Mouse (Mus musculus) hindbrain, embryonic 12.5 days (tissue): ENCODE results near the gene Pate2. TPM values are rescaled to one million over a fixed set of nuclear protein-coding genes. Genes with fewer than 3 reads are reported as not detected.

ENCODE experiments used
- ATAC-seq: fragments of 200-750 bp; cut with Nextera tagmentation; 2 replicates; pipeline ENCODE4 v1.8.0; 2017; ENCODE audit warnings: moderate TSS enrichment; ENCODE audit not compliant: low FRiP score
- H3K27ac ChIP-seq: fragments of 300-500 bp; sonication (generic); 2 replicates; pipeline ENCODE4 v1.5.1; 2016; ENCODE audit warnings: mild to moderate bottlenecking
- H3K27me3 ChIP-seq: fragments of 300-500 bp; sonication (generic); 2 replicates; pipeline ENCODE4 v1.6.1; 2016; ENCODE audit warnings: mild to moderate bottlenecking
- H3K36me3 ChIP-seq: fragments of 300-500 bp; sonication (generic); 2 replicates; pipeline ENCODE4 v1.6.1; 2016; ENCODE audit warnings: mild to moderate bottlenecking
- H3K4me1 ChIP-seq: fragments of 300-500 bp; sonication (generic); 2 replicates; pipeline ENCODE4 v1.6.1; 2016
- H3K4me2 ChIP-seq: fragments of 300-500 bp; sonication (generic); replicated peaks from 2 replicates; pipeline ENCODE4 v1.6.1; 2016; ENCODE audit warnings: mild to moderate bottlenecking
- H3K4me3 ChIP-seq: fragments of 300-500 bp; sonication (generic); 2 replicates; pipeline ENCODE4 v1.5.1; 2016; ENCODE audit warnings: mild to moderate bottlenecking
- H3K9ac ChIP-seq: fragments of 300-500 bp; sonication (generic); 2 replicates; pipeline ENCODE4 v1.6.1; 2016; ENCODE audit warnings: mild to moderate bottlenecking, moderate library complexity
- H3K9me3 ChIP-seq: fragments of 300-500 bp; sonication (generic); replicated peaks from 2 replicates; pipeline ENCODE4 v1.6.1; 2016; ENCODE audit warnings: mild to moderate bottlenecking
- WGBS: fragments of 180-500 bp; shearing (Covaris S2); methylation state at CpG from one replicate; pipeline ENCODE4 v1.1.7; 2016; 5-methylcytosine and 5-hydroxymethylcytosine counted together
- polyA plus RNA-seq: library from polyadenylated mRNA; unstranded; fragments of >200 nt; fragmentation: Nextera tagmentation; extraction: Ambion mirVana; gene quantifications from 2 replicates; pipeline ENCODE4 v1.2.1, GENCODE M21; 2016

The Pate2 gene
- polyA plus RNA-seq, 1 experiment from 2014 or later: 2.3 TPM

DNA sequence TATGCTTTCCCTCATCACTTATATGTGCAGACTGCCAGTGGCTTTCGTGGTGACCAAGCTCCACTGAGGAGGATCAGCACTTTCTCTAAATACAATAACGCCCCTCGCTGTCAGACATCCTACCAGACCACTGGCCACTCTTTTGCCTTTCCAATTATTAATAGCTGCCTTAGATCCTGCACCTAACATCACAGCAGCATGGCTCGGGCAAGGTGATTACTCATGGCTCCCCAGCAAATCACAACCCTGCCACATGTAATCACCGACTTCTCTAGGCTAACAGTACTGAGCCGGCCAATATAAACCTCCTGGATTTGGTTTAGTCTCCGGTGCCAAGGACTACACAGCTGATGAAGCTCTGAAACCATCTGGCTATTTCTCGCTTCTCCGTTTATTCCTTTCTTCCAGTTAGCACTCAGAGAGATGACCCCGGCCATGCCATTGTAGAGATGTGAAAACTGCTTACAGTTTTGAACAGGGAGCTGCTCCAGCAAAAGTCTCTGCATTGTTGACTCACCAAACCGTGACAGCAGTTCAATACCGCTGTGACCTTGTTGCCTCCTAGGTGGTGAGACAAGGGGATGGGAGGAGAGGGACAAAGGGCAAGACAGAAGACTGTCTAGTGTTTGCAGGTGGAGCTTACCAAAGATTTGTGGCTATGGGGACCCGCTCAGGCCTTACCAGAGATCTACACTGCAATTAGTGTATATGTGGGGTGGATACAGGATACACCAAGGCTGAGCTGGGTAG is 30.9 kb upstream of the Pate2 start:
- H3K36me3 ChIP-seq: 0 out of 2 replicates have a peak, but pooled peaks cover 6% of the 10 kb centered on the region
- H3K4me3 ChIP-seq: no peak overlapping the region
- H3K27ac ChIP-seq: no peak overlapping the region
- no peaks in the 10 kb centered on the region for H3K9me3 ChIP-seq
- ATAC-seq: no peak
- no peak overlapping the region for H3K9ac ChIP-seq
- 0 out of 2 replicates have a peak, but pooled peaks cover 3% of the 10 kb centered on the region for H3K27me3 ChIP-seq
- H3K4me1 ChIP-seq: 0 out of 2 replicates have a peak, but pooled peaks cover 7% of the 10 kb centered on the region
- H3K4me2 ChIP-seq: no peak overlapping the region
- WGBS: 75% methylated on average over 13 of the region's 13 CpGs

DNA sequence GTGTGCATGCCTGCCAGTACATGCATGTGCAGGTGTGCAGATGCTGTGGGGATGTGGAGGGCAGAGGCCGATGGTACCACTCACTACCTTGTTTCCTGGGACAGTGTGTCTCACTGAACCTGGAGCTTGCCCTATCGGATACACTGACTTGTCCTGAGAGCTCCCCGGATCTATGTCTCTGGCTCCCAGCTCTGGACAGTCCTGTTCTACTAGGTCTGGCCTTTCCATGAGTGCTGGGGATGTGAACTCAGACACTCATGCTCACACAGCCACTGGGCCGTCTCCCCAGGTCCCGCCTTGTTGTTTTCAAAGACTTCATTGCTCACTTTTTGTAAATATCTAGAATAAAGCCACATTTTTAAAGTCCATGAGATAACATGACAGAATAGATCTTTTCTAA is 29.1 kb upstream of the Pate2 start:
- H3K9me3 ChIP-seq: no peaks in the 10 kb centered on the region
- H3K27me3 ChIP-seq: 0 out of 2 replicates have a peak, but pooled peaks cover 3% of the 10 kb centered on the region
- H3K27ac ChIP-seq: no peak overlapping the region
- no peak overlapping the region for H3K4me2 ChIP-seq
- WGBS: 86% methylated on average over 5 of the region's 5 CpGs
- 0 out of 2 replicates have a peak, but pooled peaks cover 7% of the 10 kb centered on the region for H3K4me1 ChIP-seq
- ATAC-seq: peak; percentile 51; the same call in 1 of the 2 replicates
- no peak overlapping the region for H3K9ac ChIP-seq
- 0 out of 2 replicates have a peak, but pooled peaks cover 13% of the 10 kb centered on the region for H3K36me3 ChIP-seq
- H3K4me3 ChIP-seq: no peak overlapping the region

DNA sequence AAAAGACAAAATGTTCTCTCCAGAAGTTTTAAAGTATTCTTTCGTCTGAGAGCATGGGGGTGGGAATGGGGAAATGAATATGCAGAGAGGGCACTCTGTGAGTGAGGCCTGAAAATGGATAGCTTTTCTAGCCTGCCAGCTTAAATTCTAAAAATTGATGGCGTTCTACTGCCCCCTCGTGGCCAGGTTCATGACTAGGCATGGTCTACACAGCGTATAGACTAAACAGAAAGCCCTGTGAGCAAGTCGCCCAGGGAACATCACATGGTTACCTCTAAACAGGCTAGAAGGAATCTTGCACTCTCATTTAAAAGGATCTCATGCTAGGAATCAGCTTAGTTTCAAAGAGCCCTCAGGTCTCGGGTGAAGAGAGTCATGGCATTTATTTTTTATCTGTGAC is 28.6 kb upstream of the Pate2 start:
- no peak overlapping the region for H3K4me2 ChIP-seq
- WGBS: 8% methylated on average over 6 of the region's 6 CpGs
- no peak overlapping the region for H3K27ac ChIP-seq
- H3K9me3 ChIP-seq: no peaks in the 10 kb centered on the region
- 0 out of 2 replicates have a peak, but pooled peaks cover 3% of the 10 kb centered on the region for H3K27me3 ChIP-seq
- H3K9ac ChIP-seq: no peak overlapping the region
- 0 out of 2 replicates have a peak, but pooled peaks cover 13% of the 10 kb centered on the region for H3K36me3 ChIP-seq
- peak; percentile 72 for ATAC-seq
- 0 out of 2 replicates have a peak, but pooled peaks cover 7% of the 10 kb centered on the region for H3K4me1 ChIP-seq
- H3K4me3 ChIP-seq: no peak overlapping the region

DNA sequence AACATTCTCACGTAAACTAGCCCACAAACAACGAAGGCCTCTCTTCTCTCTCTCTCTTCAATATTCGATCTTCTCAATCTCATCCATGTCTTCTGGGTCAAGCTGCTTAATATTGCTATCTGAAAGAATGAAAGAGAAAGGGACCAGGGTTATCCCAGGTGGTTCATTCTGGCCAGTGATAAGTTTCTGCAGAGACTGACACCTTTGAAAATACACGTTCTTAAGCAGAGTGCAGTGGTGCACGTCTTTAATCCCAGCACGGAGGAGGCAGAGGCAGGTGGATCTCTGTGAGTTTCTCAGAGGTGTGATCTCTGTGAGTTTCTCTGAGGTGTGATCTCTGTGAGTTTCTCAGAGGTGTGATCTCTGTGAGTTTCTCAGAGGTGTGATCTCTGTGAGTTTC is 28.1 kb upstream of the Pate2 start:
- Histone ChIP-seq H3K4me1 (0 out of 2 replicates have a peak, but pooled peaks cover 7% of the 10 kb centered on the region), H3K4me2 (no peak overlapping the region), H3K9ac (no peak overlapping the region), H3K27ac (no peak overlapping the region), H3K27me3 (0 out of 2 replicates have a peak, but pooled peaks cover 3% of the 10 kb centered on the region), H3K36me3 (0 out of 2 replicates have a peak, but pooled peaks cover 13% of the 10 kb centered on the region), H3K4me3 (no peak overlapping the region), H3K9me3 (no peaks in the 10 kb centered on the region)
- no peak for ATAC-seq
- WGBS: 76% methylated on average over 6 of the region's 6 CpGs

DNA sequence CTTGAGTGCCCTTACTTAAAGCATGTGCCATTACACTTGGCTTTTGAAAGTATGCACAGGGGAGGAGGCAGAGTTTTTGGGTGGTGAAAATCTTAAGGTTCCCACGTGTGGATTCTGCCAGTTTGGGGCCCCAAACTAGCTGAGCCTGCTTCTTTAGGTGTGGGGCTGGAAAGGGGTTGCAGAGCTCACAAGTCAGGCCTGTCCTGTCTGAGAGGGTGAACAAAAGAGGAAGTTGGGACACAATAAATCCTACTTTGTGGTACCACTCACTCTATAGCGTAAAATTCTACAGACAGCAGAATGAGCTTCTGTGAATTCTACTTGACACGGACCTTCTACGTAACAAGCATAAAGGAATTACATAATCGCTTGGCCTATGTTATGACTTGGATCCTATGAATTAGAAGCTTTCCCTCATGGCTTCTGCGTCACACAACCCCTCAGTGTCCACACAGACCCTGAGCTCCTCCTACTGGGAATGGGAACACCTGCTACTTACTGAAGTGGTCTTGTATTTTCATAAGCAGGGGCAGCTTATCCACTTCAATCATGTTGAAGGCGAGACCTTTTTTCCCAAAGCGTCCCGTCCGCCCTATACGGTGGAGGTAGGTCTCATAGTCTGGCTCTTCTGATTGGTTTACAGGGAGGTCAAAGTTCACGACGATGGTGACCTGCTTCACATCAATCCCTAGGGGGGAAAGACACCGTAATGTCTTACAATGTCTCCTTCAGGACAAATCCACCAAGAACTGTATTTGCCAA is 26.8 kb upstream of the Pate2 start:
- WGBS: 86% methylated on average over 14 of the region's 14 CpGs
- H3K9ac ChIP-seq: no peak overlapping the region
- H3K27me3 ChIP-seq: 0 out of 2 replicates have a peak, but pooled peaks cover 3% of the 10 kb centered on the region
- 0 out of 2 replicates have a peak, but pooled peaks cover 3% of the 10 kb centered on the region for H3K4me1 ChIP-seq
- no peak overlapping the region for H3K27ac ChIP-seq
- H3K36me3 ChIP-seq: 0 out of 2 replicates have a peak, but pooled peaks cover 13% of the 10 kb centered on the region
- H3K4me2 ChIP-seq: no peak overlapping the region
- no peak for ATAC-seq
- H3K9me3 ChIP-seq: no peaks in the 10 kb centered on the region
- H3K4me3 ChIP-seq: no peak overlapping the region

DNA sequence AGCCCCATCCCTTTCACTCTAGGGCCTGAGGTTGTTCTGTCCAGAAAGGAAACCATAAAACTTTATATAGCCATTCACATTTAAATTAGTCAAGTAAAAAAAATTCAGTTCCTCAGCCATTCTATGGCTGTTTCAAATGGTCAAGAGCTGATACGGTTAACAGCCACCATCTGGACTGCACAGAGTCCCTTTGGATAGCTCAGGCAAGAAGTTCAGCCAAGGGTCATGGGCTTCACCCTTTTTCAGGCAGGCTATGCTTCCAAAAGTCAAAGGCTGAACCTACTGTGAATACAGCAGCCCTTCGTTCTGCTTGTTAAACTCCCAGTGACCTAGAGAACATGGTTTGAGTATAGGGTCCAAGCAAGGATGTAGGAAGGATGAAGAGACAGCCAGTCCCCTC is 25.4 kb upstream of the Pate2 start:
- no peak overlapping the region for H3K9ac ChIP-seq
- no peaks in the 10 kb centered on the region for H3K4me1 ChIP-seq
- H3K4me2 ChIP-seq: no peak overlapping the region
- ATAC-seq: no peak
- H3K36me3 ChIP-seq: 0 out of 2 replicates have a peak, but pooled peaks cover 13% of the 10 kb centered on the region
- H3K4me3 ChIP-seq: no peak overlapping the region
- H3K27ac ChIP-seq: no peak overlapping the region
- WGBS: 80% methylated on average over 2 of the region's 2 CpGs
- no peaks in the 10 kb centered on the region for H3K9me3 ChIP-seq
- 0 out of 2 replicates have a peak, but pooled peaks cover 3% of the 10 kb centered on the region for H3K27me3 ChIP-seq

DNA sequence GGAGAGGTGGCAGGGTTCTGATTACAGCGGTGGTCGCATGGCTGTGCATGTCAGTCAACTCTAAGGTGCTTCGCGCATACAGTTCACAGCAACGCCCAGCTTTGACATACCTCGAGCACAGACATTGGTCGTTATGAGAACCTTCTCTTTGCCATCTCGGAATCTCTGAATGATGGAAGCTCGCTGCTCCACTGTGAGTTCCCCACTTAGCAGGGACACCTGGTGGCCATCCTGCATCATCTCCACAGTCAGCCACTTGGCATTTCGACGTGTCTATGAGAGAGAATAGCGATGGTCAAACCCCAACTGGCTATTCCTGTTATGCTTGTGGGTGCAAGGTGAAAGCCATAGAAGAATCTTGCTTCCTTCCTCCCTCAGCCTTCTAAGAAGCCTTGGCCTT is 24.4 kb upstream of the Pate2 start:
- WGBS: 79% methylated on average over 12 of the region's 12 CpGs
- no peak for ATAC-seq
- no peak overlapping the region for H3K4me3 ChIP-seq
- H3K36me3 ChIP-seq: 0 out of 2 replicates have a peak, but pooled peaks cover 13% of the 10 kb centered on the region
- no peaks in the 10 kb centered on the region for H3K9me3 ChIP-seq
- H3K4me1 ChIP-seq: no peaks in the 10 kb centered on the region
- H3K27me3 ChIP-seq: 0 out of 2 replicates have a peak, but pooled peaks cover 3% of the 10 kb centered on the region
- no peak overlapping the region for H3K4me2 ChIP-seq
- H3K9ac ChIP-seq: no peak overlapping the region
- no peak overlapping the region for H3K27ac ChIP-seq

DNA sequence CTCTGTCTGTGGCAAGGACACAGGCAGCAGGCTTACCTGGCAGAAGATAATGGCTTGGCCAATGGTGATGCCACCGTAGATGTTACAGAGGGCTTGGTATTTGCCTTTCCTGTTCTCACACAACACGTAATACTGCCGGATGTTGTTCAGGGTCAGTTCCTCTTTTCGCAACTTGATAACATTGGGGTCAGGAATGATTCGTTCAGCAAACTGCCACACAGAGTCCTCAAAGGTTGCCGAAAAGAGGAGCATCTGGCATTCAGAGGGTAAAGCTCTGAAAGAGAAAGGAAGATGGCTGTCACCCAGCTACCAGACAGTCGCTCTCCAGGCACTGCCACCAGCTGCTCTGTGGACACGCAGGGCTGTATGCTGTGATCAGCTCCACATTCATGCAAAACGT is 23.3 kb upstream of the Pate2 start:
- Histone ChIP-seq H3K9ac (no peak overlapping the region), H3K9me3 (no peaks in the 10 kb centered on the region), H3K27me3 (no peaks in the 10 kb centered on the region), H3K36me3 (0 out of 2 replicates have a peak, but pooled peaks cover 13% of the 10 kb centered on the region), H3K27ac (no peak overlapping the region), H3K4me3 (no peak overlapping the region), H3K4me1 (no peaks in the 10 kb centered on the region), H3K4me2 (no peak overlapping the region)
- no peak for ATAC-seq
- 82% methylated on average over 9 of the region's 9 CpGs for WGBS

DNA sequence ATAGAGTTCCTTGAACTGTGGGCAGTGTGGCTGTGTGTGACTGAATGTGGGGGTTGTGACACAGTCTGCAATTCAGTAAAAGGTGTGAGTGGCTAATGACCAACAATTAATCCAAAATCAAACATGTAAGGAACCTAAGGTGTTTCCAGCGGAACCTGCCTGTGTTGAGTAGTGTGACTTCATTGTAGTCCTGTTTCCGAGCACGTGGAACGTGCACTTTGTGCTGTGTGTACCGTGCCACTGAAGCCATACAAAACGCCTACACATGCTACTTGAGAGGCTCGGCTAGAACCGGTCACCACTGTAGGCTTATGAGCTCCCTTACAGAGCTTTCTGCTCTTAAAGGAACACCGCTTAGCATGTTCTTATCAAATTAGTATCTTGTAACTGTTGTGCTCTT is 21.6 kb upstream of the Pate2 start:
- no peak overlapping the region for H3K4me2 ChIP-seq
- H3K36me3 ChIP-seq: 0 out of 2 replicates have a peak, but pooled peaks cover 9% of the 10 kb centered on the region
- H3K9me3 ChIP-seq: no peaks in the 10 kb centered on the region
- H3K27ac ChIP-seq: no peak overlapping the region
- no peak overlapping the region for H3K4me3 ChIP-seq
- H3K9ac ChIP-seq: no peak overlapping the region
- WGBS: 87% methylated on average over 9 of the region's 9 CpGs
- H3K27me3 ChIP-seq: no peaks in the 10 kb centered on the region
- H3K4me1 ChIP-seq: no peaks in the 10 kb centered on the region
- ATAC-seq: no peak

DNA sequence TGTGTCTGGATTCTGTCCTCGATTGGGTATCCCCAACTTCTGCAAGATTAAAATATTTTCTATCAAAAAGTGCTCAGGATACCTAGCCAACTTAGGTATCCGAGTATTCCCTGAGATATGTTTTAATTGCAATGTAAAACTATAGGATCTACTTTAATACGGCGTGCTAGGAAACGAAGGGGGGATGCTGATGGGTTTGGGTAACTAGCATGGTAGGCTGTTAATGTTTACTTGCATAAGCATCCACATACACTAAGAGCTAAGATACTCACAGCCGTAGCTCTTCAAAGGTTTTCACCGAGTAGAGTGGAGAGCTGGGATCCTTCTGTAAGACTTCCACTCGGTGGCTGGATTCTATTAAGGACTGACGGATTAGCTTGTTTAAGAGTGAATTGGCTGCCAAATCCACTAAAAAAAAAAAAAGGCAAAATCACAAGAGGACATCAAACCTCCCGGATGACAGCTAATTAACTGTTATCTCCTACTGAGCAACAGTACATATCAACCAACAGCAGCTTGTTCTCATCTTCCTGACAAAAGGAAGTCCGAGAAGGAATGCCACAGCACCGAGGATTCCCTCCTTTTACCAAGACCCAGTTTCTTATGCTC is 13.5 kb upstream of the Pate2 start:
- Histone ChIP-seq H3K27me3 (0 out of 2 replicates have a peak, but pooled peaks cover 12% of the 10 kb centered on the region), H3K27ac (no peak overlapping the region), H3K4me3 (no peak overlapping the region), H3K4me2 (no peak overlapping the region), H3K9me3 (no peaks in the 10 kb centered on the region), H3K9ac (no peak overlapping the region), H3K4me1 (peaks cover 13% of the 10 kb centered on the region), H3K36me3 (peaks cover 8% of the 10 kb centered on the region)
- ATAC-seq: no peak
- 79% methylated on average over 12 of the region's 12 CpGs for WGBS

DNA sequence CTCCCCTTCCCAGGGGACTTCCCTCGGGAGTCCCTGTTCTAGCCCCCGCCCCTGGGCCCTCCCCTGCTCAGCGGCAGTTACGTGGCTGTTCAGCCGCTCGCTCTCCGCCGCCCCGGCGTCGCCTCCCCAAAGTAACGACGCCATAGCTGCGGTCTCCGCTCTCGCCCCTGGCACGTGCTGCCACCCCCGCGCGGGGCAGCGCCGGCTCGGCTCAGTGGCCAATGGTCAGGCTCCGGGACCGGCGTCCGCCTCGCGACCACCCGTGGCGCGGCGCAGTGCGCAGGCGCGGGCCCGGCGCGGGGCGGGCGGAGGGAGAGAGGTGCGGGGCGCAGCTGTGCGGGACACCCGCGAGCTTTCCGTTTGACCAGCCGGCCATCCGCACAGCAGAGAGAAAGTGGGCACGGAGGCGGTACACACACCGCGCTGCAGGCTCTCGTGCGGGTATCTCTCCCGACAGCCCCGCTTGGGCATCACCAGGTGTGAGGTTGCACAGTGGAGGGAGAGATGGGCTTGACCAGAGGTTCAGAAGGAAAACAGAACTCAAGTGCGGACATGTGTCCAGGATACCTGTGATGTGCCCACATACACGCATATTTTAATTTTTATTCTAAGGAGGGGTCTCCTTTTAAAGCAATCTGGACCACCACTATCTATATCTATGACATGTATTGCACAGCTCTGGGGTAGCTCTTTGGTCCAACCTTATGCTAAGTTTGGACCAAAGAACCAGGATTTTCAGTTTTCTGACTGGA is 11.7 kb upstream of the Pate2 start, which contains the start of the genes Ddx25 and Pus3:
Gene Ddx25 (minus strand): TSS at position 272 of the 752 bp plus-strand sequence.
Gene Pus3 (plus strand): TSS at position 339 of the 752 bp plus-strand sequence.
- Histone ChIP-seq H3K4me1 (peaks cover 13% of the 10 kb centered on the region), H3K4me3 (peak within 1 kb of the TSS; percentile 51), H3K27me3 (0 out of 2 replicates have a peak, but pooled peaks cover 12% of the 10 kb centered on the region), H3K9ac (peak within 1 kb of the TSS; percentile 60), H3K9me3 (no peaks in the 10 kb centered on the region), H3K27ac (peak within 1 kb of the TSS; percentile 45), H3K36me3 (peaks cover 11% of the 10 kb centered on the region), H3K4me2 (peak within 1 kb of the TSS; percentile 89)
- peak; percentile 87 for ATAC-seq
- WGBS: under 1% methylated on average over 57 of the region's 59 CpGs
